Mouse (Mus musculus): ENCODE results near the gene Acad8. TPM values are rescaled to one million over a fixed set of nuclear protein-coding genes. Genes with fewer than 3 reads are reported as not detected.

The Acad8 gene
- polyA plus RNA-seq (2014; fragmentation: Nextera tagmentation; extraction: Ambion mirVana), result 35.8 and 40.8 TPM in 2 replicates

DNA sequence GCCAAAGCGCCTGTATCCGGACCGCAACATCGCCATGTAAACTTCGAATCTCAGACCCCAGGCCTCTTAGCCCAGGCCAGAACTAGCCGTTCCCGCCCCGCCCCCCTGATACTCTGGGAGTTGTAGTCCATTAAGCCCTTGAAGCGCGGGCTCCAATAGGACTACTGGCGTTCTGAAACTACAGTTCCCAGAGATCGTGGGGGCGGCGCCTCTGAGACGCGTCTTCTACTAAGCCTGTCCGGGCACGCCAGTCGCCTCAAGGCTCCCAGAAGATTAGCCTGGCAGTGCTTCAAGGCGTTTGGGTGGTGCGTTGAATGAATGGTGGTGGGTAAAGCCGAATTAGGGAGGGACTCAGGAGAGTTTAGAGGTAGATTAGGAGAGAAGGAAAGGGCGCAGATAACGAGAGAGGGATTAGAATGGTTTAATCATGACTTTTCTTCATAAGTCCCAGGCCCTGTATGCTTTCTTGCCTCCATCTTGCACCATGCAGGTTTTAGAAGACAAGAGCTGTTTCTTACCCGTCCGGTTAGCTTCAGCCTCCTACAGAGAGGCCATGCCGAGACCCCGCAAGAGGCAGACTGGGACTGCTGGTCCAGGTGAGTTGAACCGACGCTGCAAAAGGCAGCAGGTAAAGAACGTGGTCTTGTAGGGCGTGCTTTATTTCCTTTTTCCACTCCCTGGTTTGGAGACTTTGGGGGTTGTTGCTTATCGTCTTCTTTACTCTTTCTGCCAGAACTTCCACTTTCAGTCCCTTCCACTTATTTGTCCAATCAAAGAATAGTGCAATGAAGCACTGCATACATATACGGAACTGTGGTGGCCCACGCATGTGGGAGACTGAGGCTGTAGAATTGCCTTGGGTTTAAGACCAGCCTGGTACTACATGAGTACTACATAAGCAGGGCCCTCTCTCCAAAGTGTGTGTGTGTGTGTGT lies at the start of gene Acad8, which contains the start of gene Thyn1:
TSS of gene Acad8 (minus strand) at position 106 of the 935 bp plus-strand sequence.
TSS of gene Thyn1 (plus strand) at position 250 of the 935 bp plus-strand sequence.
- Histone ChIP-seq H3K4me3 (ENCODE audit: low read depth, low read length) (peak within 1 kb of the TSS; percentile 66), H3K36me3 (ENCODE audit: control insufficient read depth, insufficient read depth, low read length) (no peaks in the 10 kb centered on the region; the same call in 1 of the 2 replicates), H3K9me3 (ENCODE audit: control insufficient read depth, low read length) (no peaks in the 10 kb centered on the region), H3K4me2 (ENCODE audit: low read depth) (peak within 1 kb of the TSS; percentile 78), H3K9ac (ENCODE audit: low read length) (peak within 1 kb of the TSS; percentile 84), H3K27ac (ENCODE audit: low read depth, low read length) (no peak within 1 kb of the TSS), H3K4me1 (ENCODE audit: control insufficient read depth, insufficient read depth, low read length) (peaks cover 5% of the 10 kb centered on the region; the same call in 1 of the 2 replicates), H3K27me3 (ENCODE audit: control insufficient read depth, insufficient read depth, low read length) (no peaks in the 10 kb centered on the region)
- WGBS, result 2% methylated on average over 35 of the region's 35 CpGs
- ATAC-seq (ENCODE audit: insufficient read depth, low FRiP score, low TSS enrichment) (peak; percentile 100), DNase-seq (ENCODE audit: low spot score) (peak; percentile 96)

DNA sequence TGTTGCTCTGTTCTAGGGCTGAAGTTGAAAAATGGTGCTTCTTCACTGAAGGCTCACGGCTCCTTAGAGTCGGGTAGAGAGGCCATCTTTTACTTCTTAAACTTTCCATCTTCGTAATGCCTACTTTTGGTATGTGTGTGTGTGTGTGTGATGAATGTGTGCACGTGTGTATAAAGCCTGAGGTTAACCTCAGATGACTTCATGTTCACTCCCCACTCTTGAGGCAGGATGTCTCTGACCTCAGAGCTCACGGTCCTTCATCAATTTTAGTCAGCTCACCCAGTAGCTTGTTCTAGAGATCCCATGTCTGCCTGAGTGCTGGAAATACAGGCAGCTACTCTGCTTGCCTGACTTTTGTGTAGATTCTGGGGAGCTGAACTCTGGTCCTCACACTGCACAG lies 44.5 kb upstream of the Acad8 start:
- Histone ChIP-seq H3K27me3 (ENCODE audit: control insufficient read depth, insufficient read depth, low read length) (no peaks in the 10 kb centered on the region), H3K27ac (ENCODE audit: low read depth, low read length) (no peak overlapping the region), H3K4me1 (ENCODE audit: control insufficient read depth, insufficient read depth, low read length) (no peaks in the 10 kb centered on the region), H3K9me3 (ENCODE audit: control insufficient read depth, low read length) (no peaks in the 10 kb centered on the region), H3K9ac (ENCODE audit: low read length) (no peak overlapping the region), H3K4me2 (ENCODE audit: low read depth) (no peak overlapping the region), H3K4me3 (ENCODE audit: low read depth, low read length) (no peak overlapping the region), H3K36me3 (ENCODE audit: control insufficient read depth, insufficient read depth, low read length) (peaks cover 7% of the 10 kb centered on the region)
- no peak for ATAC-seq (ENCODE audit: insufficient read depth, low FRiP score, low TSS enrichment)
- WGBS, result 85% methylated on average over 5 of the region's 5 CpGs
- no peak for DNase-seq (ENCODE audit: low spot score)

DNA sequence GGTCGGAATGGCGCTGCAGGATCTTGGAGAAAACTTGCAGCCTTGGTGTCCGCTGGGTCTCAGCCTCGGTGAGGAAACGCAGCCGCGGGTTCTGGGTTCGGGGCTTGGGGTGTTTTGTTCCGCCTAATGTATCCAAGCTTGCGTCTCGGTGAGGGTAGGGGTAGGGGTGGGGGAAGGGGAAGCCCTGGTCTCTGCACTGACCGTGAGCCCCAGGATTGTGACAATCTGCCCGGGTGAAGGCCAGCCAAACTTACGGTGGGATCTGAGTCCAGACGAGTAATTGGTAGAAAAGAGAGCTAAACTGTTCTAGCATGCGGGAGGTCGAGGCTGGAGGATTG lies 31.4 kb upstream of the Acad8 start:
- Histone ChIP-seq H3K4me2 (ENCODE audit: low read depth) (peak overlapping the region; percentile 69), H3K9ac (ENCODE audit: low read length) (peak overlapping the region; percentile 70), H3K27me3 (ENCODE audit: control insufficient read depth, insufficient read depth, low read length) (no peaks in the 10 kb centered on the region), H3K4me3 (ENCODE audit: low read depth, low read length) (peak overlapping the region; percentile 97), H3K9me3 (ENCODE audit: control insufficient read depth, low read length) (no peaks in the 10 kb centered on the region), H3K36me3 (ENCODE audit: control insufficient read depth, insufficient read depth, low read length) (no peaks in the 10 kb centered on the region), H3K27ac (ENCODE audit: low read depth, low read length) (no peak overlapping the region), H3K4me1 (ENCODE audit: control insufficient read depth, insufficient read depth, low read length) (peaks cover 18% of the 10 kb centered on the region)
- DNase-seq (ENCODE audit: low spot score), result no peak
- no peak; the same call in 1 of the 2 replicates for ATAC-seq (ENCODE audit: insufficient read depth, low FRiP score, low TSS enrichment)
- WGBS, result under 1% methylated on average over 17 of the region's 17 CpGs

DNA sequence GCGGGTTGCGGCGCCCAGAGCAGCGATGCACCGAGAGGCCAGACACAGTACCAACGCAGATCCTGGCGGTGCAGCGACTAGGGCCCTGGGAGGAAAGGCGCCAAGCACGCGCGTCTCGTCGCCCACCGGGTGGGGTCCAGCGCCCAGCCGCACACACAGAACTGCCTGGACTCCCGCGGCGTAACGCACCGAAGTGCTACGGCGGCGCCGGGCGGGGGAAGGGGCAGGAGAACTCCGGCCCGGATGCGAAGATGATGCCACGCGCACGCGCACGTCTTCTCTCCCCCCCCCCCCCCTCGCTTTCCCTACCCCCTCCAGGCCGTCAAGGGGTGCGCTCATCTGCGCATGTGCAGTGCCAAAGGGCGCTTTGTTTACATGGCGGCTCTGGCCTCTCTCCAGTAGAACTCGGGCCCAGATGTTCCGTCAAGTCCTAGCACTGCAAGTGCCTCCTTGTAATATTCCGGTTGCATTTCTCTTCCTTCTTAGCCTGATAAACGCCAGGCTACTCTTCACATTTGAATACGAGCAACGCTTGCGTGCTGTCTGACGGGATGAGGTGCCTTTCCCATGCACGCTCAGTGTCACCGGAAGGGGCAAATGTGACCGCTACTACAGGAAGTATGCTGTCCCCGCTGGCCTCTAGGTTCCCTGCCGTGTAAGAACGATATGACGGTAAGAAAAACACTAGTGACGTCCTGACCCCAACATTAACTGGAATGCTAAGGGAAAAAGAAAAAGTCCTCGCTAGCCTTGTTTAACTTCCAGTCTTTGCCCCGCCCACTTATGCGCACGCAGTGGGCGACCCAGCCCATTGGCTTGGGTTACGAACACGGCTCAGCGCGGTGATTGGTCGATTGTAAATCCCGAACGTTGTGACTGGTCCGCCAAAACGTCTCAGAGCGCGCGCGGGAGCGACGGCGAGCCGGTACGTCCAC lies 30.7 kb upstream of the Acad8 start, which contains the start of the genes Vps26b and Ncapd3:
TSS of gene Vps26b (minus strand) at position 238 of the 935 bp plus-strand sequence.
TSS of gene Ncapd3 (plus strand) at position 348 of the 935 bp plus-strand sequence.
- Histone ChIP-seq H3K4me3 (ENCODE audit: low read depth, low read length) (peak within 1 kb of the TSS; percentile 97), H3K27me3 (ENCODE audit: control insufficient read depth, insufficient read depth, low read length) (no peaks in the 10 kb centered on the region), H3K27ac (ENCODE audit: low read depth, low read length) (peak within 1 kb of the TSS; percentile 87), H3K9ac (ENCODE audit: low read length) (peak within 1 kb of the TSS; percentile 90), H3K9me3 (ENCODE audit: control insufficient read depth, low read length) (no peaks in the 10 kb centered on the region), H3K4me1 (ENCODE audit: control insufficient read depth, insufficient read depth, low read length) (peaks cover 18% of the 10 kb centered on the region), H3K4me2 (ENCODE audit: low read depth) (peak within 1 kb of the TSS; percentile 94), H3K36me3 (ENCODE audit: control insufficient read depth, insufficient read depth, low read length) (no peaks in the 10 kb centered on the region)
- peak; percentile 99 for DNase-seq (ENCODE audit: low spot score)
- ATAC-seq (ENCODE audit: insufficient read depth, low FRiP score, low TSS enrichment), result peak; percentile 95
- 1% methylated on average over 61 of the region's 80 CpGs for WGBS

DNA sequence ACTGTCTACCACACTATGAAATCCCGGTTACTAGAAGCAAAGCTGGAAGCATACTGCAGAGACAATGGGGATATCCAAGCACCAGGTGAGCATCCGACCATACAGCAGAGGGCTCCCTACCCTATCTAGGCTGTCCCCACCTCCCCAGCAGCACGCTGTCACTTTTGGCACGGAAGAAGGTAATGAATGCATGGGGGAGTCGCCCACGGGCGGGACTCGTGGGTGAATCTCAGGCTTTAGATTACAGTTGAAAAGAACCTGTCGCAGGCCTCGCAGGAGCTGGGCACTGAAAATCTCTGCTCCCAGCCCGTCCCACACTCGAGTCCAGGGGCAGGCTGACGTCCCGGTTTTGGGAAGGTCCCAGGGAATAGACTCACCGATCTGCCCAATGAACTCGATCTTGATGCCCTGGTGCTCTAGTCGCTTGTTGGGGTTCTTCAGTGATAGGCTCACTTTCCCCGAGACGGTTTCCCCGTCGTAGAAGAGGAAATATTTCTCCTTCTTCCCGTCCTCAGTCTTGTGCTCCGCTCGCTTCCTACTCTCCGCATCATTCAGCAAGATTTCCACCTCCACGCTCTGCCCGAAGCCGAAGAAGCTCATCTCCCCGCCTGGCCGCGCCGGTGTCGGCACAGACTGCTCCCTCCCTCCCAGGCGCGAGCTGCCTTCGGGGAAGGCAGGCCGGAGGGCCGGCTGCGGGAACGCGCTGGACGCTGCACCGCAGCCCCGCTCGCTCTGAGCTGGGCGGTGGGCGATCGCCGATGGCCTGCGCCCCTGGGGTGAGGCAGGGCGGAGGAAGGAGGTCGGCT lies 29.9 kb upstream of the Acad8 start:
- DNase-seq (ENCODE audit: low spot score) (peak; percentile 73), ATAC-seq (ENCODE audit: insufficient read depth, low FRiP score, low TSS enrichment) (no peak; the same call in 1 of the 2 replicates)
- under 1% methylated on average over 50 of the region's 52 CpGs for WGBS

DNA sequence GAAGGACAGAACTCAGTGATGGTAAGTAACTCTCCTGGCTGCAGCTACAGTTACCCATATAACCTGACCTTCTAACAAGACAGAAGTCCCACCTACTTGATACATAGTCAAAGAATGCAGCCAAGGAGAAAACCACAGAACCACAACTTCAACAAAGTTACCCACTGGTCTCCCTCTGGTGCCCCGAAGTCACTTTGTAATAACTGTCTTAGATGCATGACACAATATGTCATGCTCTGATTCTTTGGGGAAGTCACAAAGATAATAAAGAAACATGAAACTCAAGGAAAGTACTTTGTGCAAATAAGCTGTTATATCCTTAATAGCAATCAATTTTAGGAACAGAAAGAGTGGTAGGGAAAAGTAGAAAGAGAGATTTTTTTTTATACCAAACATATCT lies 27.3 kb upstream of the Acad8 start:
- Histone ChIP-seq H3K9me3 (ENCODE audit: control insufficient read depth, low read length) (no peaks in the 10 kb centered on the region), H3K36me3 (ENCODE audit: control insufficient read depth, insufficient read depth, low read length) (no peaks in the 10 kb centered on the region), H3K4me3 (ENCODE audit: low read depth, low read length) (no peak overlapping the region), H3K4me1 (ENCODE audit: control insufficient read depth, insufficient read depth, low read length) (peaks cover 14% of the 10 kb centered on the region), H3K27me3 (ENCODE audit: control insufficient read depth, insufficient read depth, low read length) (no peaks in the 10 kb centered on the region), H3K4me2 (ENCODE audit: low read depth) (no peak overlapping the region), H3K27ac (ENCODE audit: low read depth, low read length) (no peak overlapping the region), H3K9ac (ENCODE audit: low read length) (no peak overlapping the region)
- DNase-seq (ENCODE audit: low spot score) (no peak), ATAC-seq (ENCODE audit: insufficient read depth, low FRiP score, low TSS enrichment) (no peak)
- WGBS, result 82% methylated on average over 1 of the region's 1 CpGs

More for the DNA sequence above, 29.9 kb upstream of the Acad8 start:
- H3K27me3 ChIP-seq (ENCODE audit: control insufficient read depth, insufficient read depth, low read length), result no peaks in the 10 kb centered on the region
- H3K9me3 ChIP-seq (ENCODE audit: control insufficient read depth, low read length), result no peaks in the 10 kb centered on the region
- H3K36me3 ChIP-seq (ENCODE audit: control insufficient read depth, insufficient read depth, low read length), result no peaks in the 10 kb centered on the region
- H3K27ac ChIP-seq (ENCODE audit: low read depth, low read length), result peak overlapping the region; percentile 87
- peak overlapping the region; percentile 97 for H3K4me3 ChIP-seq (ENCODE audit: low read depth, low read length)
- H3K9ac ChIP-seq (ENCODE audit: low read length), result peak overlapping the region; percentile 90
- peaks cover 18% of the 10 kb centered on the region for H3K4me1 ChIP-seq (ENCODE audit: control insufficient read depth, insufficient read depth, low read length)
- peak overlapping the region; percentile 94 for H3K4me2 ChIP-seq (ENCODE audit: low read depth)

DNA sequence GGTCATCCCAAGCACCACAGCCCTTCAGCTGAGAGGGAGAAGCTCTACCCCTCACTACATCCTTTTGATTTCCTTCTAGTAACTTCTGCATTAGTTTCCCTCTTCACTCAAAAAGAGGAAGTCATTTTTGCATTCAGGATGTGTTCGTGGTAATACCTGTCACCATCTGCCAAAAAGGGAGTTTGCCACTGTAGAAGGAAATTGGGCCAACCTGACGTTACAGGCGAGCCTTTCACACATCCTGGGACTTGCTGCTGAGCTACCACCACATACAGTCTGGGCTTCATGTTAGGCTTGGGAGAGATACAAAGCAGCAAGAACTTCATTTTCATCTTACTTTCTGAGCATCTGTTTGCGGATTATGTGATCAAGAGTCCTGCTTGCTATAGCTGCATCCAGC lies 24.3 kb upstream of the Acad8 start:
- Histone ChIP-seq H3K4me2 (ENCODE audit: low read depth) (no peak overlapping the region), H3K9ac (ENCODE audit: low read length) (no peak overlapping the region), H3K9me3 (ENCODE audit: control insufficient read depth, low read length) (no peaks in the 10 kb centered on the region), H3K4me3 (ENCODE audit: low read depth, low read length) (no peak overlapping the region), H3K27ac (ENCODE audit: low read depth, low read length) (no peak overlapping the region), H3K4me1 (ENCODE audit: control insufficient read depth, insufficient read depth, low read length) (peaks cover 9% of the 10 kb centered on the region; the same call in 1 of the 2 replicates), H3K27me3 (ENCODE audit: control insufficient read depth, insufficient read depth, low read length) (no peaks in the 10 kb centered on the region), H3K36me3 (ENCODE audit: control insufficient read depth, insufficient read depth, low read length) (no peaks in the 10 kb centered on the region)
- ATAC-seq (ENCODE audit: insufficient read depth, low FRiP score, low TSS enrichment) (no peak), DNase-seq (ENCODE audit: low spot score) (no peak)
- WGBS, result 91% methylated on average over 4 of the region's 4 CpGs

DNA sequence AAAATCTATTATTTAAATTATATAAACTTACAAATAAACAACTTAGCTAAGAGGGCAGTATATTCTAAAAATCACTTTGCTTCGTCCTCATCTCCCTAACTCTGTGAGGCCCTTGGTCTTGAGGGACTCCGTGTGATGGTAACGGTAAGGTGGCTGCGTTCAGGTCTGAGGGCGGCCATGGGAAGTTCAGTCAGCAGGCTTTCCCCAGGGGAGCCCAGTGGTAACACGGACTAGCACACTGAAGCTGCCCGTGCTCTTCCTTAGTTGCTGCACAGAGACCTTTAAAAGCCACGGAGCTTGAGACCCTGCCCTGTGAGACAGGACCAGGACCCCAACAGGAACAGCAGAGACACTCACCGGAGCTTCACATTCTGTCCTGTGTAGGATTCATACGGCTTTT lies 19.6 kb upstream of the Acad8 start:
- ATAC-seq (ENCODE audit: insufficient read depth, low FRiP score, low TSS enrichment), result no peak
- peaks cover 7% of the 10 kb centered on the region; the same call in 1 of the 2 replicates for H3K36me3 ChIP-seq (ENCODE audit: control insufficient read depth, insufficient read depth, low read length)

More for the DNA sequence above, 19.6 kb upstream of the Acad8 start:
- Histone ChIP-seq H3K9me3 (ENCODE audit: control insufficient read depth, low read length) (no peaks in the 10 kb centered on the region), H3K9ac (ENCODE audit: low read length) (no peak overlapping the region), H3K27ac (ENCODE audit: low read depth, low read length) (no peak overlapping the region), H3K4me3 (ENCODE audit: low read depth, low read length) (no peak overlapping the region), H3K27me3 (ENCODE audit: control insufficient read depth, insufficient read depth, low read length) (no peaks in the 10 kb centered on the region), H3K4me2 (ENCODE audit: low read depth) (no peak overlapping the region), H3K4me1 (ENCODE audit: control insufficient read depth, insufficient read depth, low read length) (no peaks in the 10 kb centered on the region)
- WGBS, result 97% methylated on average over 10 of the region's 10 CpGs
- DNase-seq (ENCODE audit: low spot score), result no peak
